Mouse (Mus musculus): ENCODE results near the gene Trim45.

Trim45 gene

GRCm38 (mm10) chr3:100931332-100932076 lies 9.5 kb downstream of the Trim45 start:
- DNase-seq (ENCODE audit: low read depth, low spot score): no peak

GRCm38 (mm10) chr3:100932077-100932944 lies 10.3 kb downstream of the Trim45 start:
- DNase-seq (ENCODE audit: low read depth, low spot score): no peak

GRCm38 (mm10) chr3:100935521-100935920 lies 13.5 kb downstream of the Trim45 start:
- DNase-seq (ENCODE audit: low read depth, low spot score): no peak

GRCm38 (mm10) chr3:100936201-100936600 lies 14.2 kb downstream of the Trim45 start:
- no peak for DNase-seq (ENCODE audit: low read depth, low spot score)

- no peak for DNase-seq (ENCODE audit: low read depth, low spot score)
Measured at GRCm38 (mm10) chr3:100938211-100938610, 16.2 kb downstream of the Trim45 start.

- DNase-seq (ENCODE audit: low read depth, low spot score): no peak
Measured at GRCm38 (mm10) chr3:100940496-100941037, 18.6 kb downstream of the Trim45 start.

GRCm38 (mm10) chr3:100947286-100947685 lies 25.3 kb downstream of the Trim45 start:
- DNase-seq (ENCODE audit: low read depth, low spot score): no peak

GRCm38 (mm10) chr3:100951531-100951930 lies 29.5 kb downstream of the Trim45 start:
- no peak for DNase-seq (ENCODE audit: low read depth, low spot score)

GRCm38 (mm10) chr3:100954616-100955015 lies 32.6 kb downstream of the Trim45 start:
- DNase-seq (ENCODE audit: low read depth, low spot score): no peak

GRCm38 (mm10) chr3:100961007-100961406 lies 39.0 kb downstream of the Trim45 start:
- DNase-seq (ENCODE audit: low read depth, low spot score): no peak

- DNase-seq (ENCODE audit: low read depth, low spot score): no peak
Measured at GRCm38 (mm10) chr3:100961501-100961900, 39.5 kb downstream of the Trim45 start.

- DNase-seq (ENCODE audit: low read depth, low spot score): peak; percentile 27
Measured at GRCm38 (mm10) chr3:100963849-100964542, 42.0 kb downstream of the Trim45 start.

- peak; percentile 68 for DNase-seq (ENCODE audit: low read depth, low spot score)
Measured at GRCm38 (mm10) chr3:100969176-100969917, 47.3 kb downstream of the Trim45 start, which contains the start of gene Ttf2. Gene Ttf2, minus strand, starts transcription at chr3:100969663.

- DNase-seq (ENCODE audit: low read depth, low spot score): peak; percentile 82
Measured at GRCm38 (mm10) chr3:100973906-100974305, 51.9 kb downstream of the Trim45 start.

- DNase-seq (ENCODE audit: low read depth, low spot score): no peak
Measured at GRCm38 (mm10) chr3:100979290-100979689, 57.3 kb downstream of the Trim45 start.

Data from telencephalon, adult 2 months (tissue).